Mouse (Mus musculus) bone marrow, adult 2 months (tissue): ENCODE data around the gene Zfp119a. TPM values are rescaled to one million over a fixed set of nuclear protein-coding genes. Genes with fewer than 3 reads are reported as not detected.

Source experiments
- H3K27ac ChIP-seq: fragments of 200-500 bp; 2 replicates; pipeline ENCODE4 v1.5.1; 2012; ENCODE audit warnings: low read depth, mild to moderate bottlenecking, control low read depth, inconsistent platforms, low read length; ENCODE audit not compliant: control insufficient read depth, poor library complexity, insufficient read depth
- H3K4me1 ChIP-seq: fragments of 200-500 bp; 2 replicates; pipeline ENCODE4 v1.6.1; 2011; ENCODE audit warnings: low read length; ENCODE audit not compliant: control insufficient read depth, insufficient read depth
- H3K4me3 ChIP-seq: fragments of 200-500 bp; replicated peaks from 2 replicates; pipeline ENCODE3; 2011; ENCODE audit warnings: mild to moderate bottlenecking, low read depth, low read length, control low read depth; ENCODE audit not compliant: control insufficient read depth
- CTCF ChIP-seq: fragments of 200-500 bp; IDR thresholded peaks from 2 replicates; pipeline ENCODE4 v1.5.1; 2011; ENCODE audit warnings: low read length, control low read depth; ENCODE audit not compliant: control insufficient read depth, insufficient read depth
- POLR2A ChIP-seq: fragments of 200-500 bp; IDR thresholded peaks from 2 replicates; pipeline ENCODE4 v1.6.1; 2011; ENCODE audit warnings: low read depth, mild to moderate bottlenecking, control low read depth, low read length, borderline replicate concordance; ENCODE audit not compliant: control insufficient read depth
- WGBS: fragments of 180-500 bp; shearing (Covaris S2); methylation state at CpG from one replicate; pipeline ENCODE4 v1.1.7; 2018; 5-methylcytosine and 5-hydroxymethylcytosine counted together
- polyA plus RNA-seq: library from polyadenylated mRNA; stranded (reverse); fragments of >200 nt; gene quantifications from 2 replicates; pipeline ENCODE4 v1.2.4, GENCODE M21; 2011; ENCODE audit warnings: low replicate concordance; ENCODE audit not compliant: missing spikeins, insufficient read depth, insufficient read length

Gene Zfp119a
- polyA plus RNA-seq, 1 experiment = not detected

- TF ChIP-seq CTCF = no peak
- TF ChIP-seq POLR2A = no peak
Measured at GRCm38 (mm10) chr17:55843067-55843466, 35.7 kb downstream of the Zfp119a start.

DNA sequence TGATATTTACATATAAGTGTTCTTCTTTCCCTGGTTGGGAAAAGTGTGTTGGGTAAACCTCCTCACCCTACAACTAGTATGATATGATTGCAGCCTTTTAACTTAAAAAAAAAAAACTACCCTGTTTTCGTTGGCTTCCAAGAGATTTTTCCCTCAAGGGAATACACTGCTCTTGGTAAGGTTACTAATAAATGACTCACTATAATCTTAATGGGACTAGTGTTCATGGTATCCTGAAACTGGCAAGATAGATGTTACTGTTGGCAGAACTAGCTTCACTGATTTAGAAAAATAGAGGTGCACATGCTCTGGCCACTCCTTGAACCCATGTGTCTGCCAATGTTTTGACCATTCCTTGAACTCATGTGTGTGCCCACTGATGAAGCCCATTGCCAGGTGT is 57.2 kb downstream of the Zfp119a start:
- WGBS = 78% methylated on average over 1 of the region's 1 CpGs
- TF ChIP-seq CTCF (no peak), POLR2A (no peak)
- Histone ChIP-seq H3K4me1 (no peaks in the 10 kb centered on the region), H3K4me3 (no peak overlapping the region), H3K27ac (no peak overlapping the region)

More at GRCm38 (mm10) chr17:55843067-55843466, 35.7 kb downstream of the Zfp119a start:
- 70% methylated on average over 4 of the region's 4 CpGs for WGBS
- no peak overlapping the region for H3K4me3 ChIP-seq
- H3K27ac ChIP-seq = no peak overlapping the region
- no peaks in the 10 kb centered on the region for H3K4me1 ChIP-seq

DNA sequence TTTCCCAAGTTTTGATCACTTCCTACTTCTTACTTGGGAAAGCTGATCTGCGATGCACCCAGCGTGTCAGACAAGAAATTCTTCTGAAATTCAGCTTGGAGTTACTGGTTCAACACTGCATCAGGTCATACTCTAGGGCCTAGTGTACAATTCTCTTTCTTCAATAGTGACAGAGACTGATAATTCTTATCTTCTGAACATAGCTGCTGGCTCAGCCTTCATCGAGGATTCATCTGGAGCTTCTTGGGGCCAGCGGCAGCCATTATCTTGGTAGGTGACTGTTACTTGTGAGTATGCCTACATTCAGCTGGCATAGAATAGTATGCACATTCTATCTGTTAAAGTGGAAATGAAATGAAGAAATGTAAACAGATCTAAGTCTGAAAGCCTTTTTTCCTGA is 61.9 kb downstream of the Zfp119a start:
- H3K27ac ChIP-seq = no peak overlapping the region
- H3K4me3 ChIP-seq = no peak overlapping the region
- no peaks in the 10 kb centered on the region for H3K4me1 ChIP-seq
- WGBS = 78% methylated on average over 4 of the region's 4 CpGs
- TF ChIP-seq POLR2A (no peak), CTCF (no peak)

Other genes starting within 250 kb of the Zfp119a start
- gene Pot1b, start 166.3 kb downstream of the Zfp119a start, polyA plus RNA-seq = 7.9 and 16.0 TPM in 2 replicates
- gene Adgre4, start 128.9 kb downstream of the Zfp119a start, polyA plus RNA-seq = 1.3 TPM in 2 replicates
- 4.0 and 8.3 TPM in 2 replicates for gene Zfp959, start 13.2 kb upstream of the Zfp119a start, polyA plus RNA-seq
- 1.4 TPM in 1 of 2 replicates, not detected in the other for gene Zfp119b, start 70.6 kb upstream of the Zfp119a start, polyA plus RNA-seq
- gene Ebi3, start 73.7 kb upstream of the Zfp119a start, polyA plus RNA-seq = 8.5 and 34.4 TPM in 2 replicates
- gene Yju2, start 80.2 kb upstream of the Zfp119a start, polyA plus RNA-seq = 9.3 and 12.3 TPM in 2 replicates
- 1.6 TPM in 1 of 2 replicates, not detected in the other for gene Shd, start 91.5 kb upstream of the Zfp119a start, polyA plus RNA-seq
- gene Fsd1, start 107.6 kb upstream of the Zfp119a start, polyA plus RNA-seq = not detected in 2 replicates
- gene Stap2, start 126.7 kb upstream of the Zfp119a start, polyA plus RNA-seq = 3.9 and 10.6 TPM in 2 replicates
- 13.1 and 47.7 TPM in 2 replicates for gene Mpnd, start 126.8 kb upstream of the Zfp119a start, polyA plus RNA-seq
- gene Sh3gl1, start 157.7 kb upstream of the Zfp119a start, polyA plus RNA-seq = 39.9 and 55.5 TPM in 2 replicates
- gene Chaf1a, start 161.5 kb upstream of the Zfp119a start, polyA plus RNA-seq = 55.8 and 73.6 TPM in 2 replicates
- gene Ubxn6, start 196.1 kb upstream of the Zfp119a start, polyA plus RNA-seq = 17.7 and 41.7 TPM in 2 replicates
- gene Hdgfl2, start 200.7 kb upstream of the Zfp119a start, polyA plus RNA-seq = 62.0 and 145 TPM in 2 replicates
- gene Plin4, start 230.9 kb upstream of the Zfp119a start, polyA plus RNA-seq = 0.52 and 3.4 TPM in 2 replicates
- gene Plin5, start 238.7 kb upstream of the Zfp119a start, polyA plus RNA-seq = not detected in 2 replicates
- 22.7 and 50.0 TPM in 2 replicates for gene Lrg1, start 243.1 kb upstream of the Zfp119a start, polyA plus RNA-seq